Mouse (Mus musculus) embryonic facial prominence, embryonic 12.5 days (tissue): ENCODE measurements around the gene Atf5. TPM values are rescaled to one million over a fixed set of nuclear protein-coding genes. Genes with fewer than 3 reads are reported as not detected.

Source experiments
- ATAC-seq: fragments of 200-750 bp; cut with Nextera tagmentation; 2 replicates; pipeline ENCODE4 v1.8.0; 2017; ENCODE audit not compliant: insufficient number of reproducible peaks, insufficient read depth, low FRiP score, low TSS enrichment
- H3K27ac ChIP-seq: fragments of 300-500 bp; sonication (generic); 2 replicates; pipeline ENCODE4 v1.5.1; 2016; ENCODE audit warnings: mild to moderate bottlenecking
- H3K27me3 ChIP-seq: fragments of 300-500 bp; sonication (generic); 2 replicates; pipeline ENCODE4 v1.6.1; 2016; ENCODE audit warnings: mild to moderate bottlenecking, moderate library complexity
- H3K36me3 ChIP-seq: fragments of 300-500 bp; sonication (generic); 2 replicates; pipeline ENCODE4 v1.6.1; 2016; ENCODE audit warnings: mild to moderate bottlenecking
- H3K4me1 ChIP-seq: fragments of 300-500 bp; sonication (generic); 2 replicates; pipeline ENCODE4 v1.6.1; 2016
- H3K4me2 ChIP-seq: fragments of 300-500 bp; sonication (generic); replicated peaks from 2 replicates; pipeline ENCODE4 v1.6.1; 2016; ENCODE audit warnings: mild to moderate bottlenecking, moderate library complexity
- H3K4me3 ChIP-seq: fragments of 300-500 bp; sonication (generic); 2 replicates; pipeline ENCODE4 v1.5.1; 2016; ENCODE audit warnings: mild to moderate bottlenecking
- H3K9ac ChIP-seq: fragments of 300-500 bp; sonication (generic); 2 replicates; pipeline ENCODE4 v1.6.1; 2016; ENCODE audit warnings: mild to moderate bottlenecking, moderate library complexity
- H3K9me3 ChIP-seq: fragments of 300-500 bp; sonication (generic); 2 replicates; pipeline ENCODE4 v1.6.1; 2016; ENCODE audit warnings: mild to moderate bottlenecking, moderate library complexity
- WGBS: fragments of 180-500 bp; shearing (Covaris S2); methylation state at CpG from one replicate; pipeline ENCODE4 v1.1.7; 2016; 5-methylcytosine and 5-hydroxymethylcytosine counted together
- polyA plus RNA-seq: library from polyadenylated mRNA; unstranded; fragments of >200 nt; fragmentation: Nextera tagmentation; extraction: Ambion mirVana; gene quantifications from 2 replicates; pipeline ENCODE4 v1.2.1, GENCODE M21; 2016

The Atf5 gene
- polyA plus RNA-seq, 1 experiment from 2014 or later, result 5.8 TPM

GRCm38 (mm10) chr7:44835373-44836015, 19.0 kb upstream of the Atf5 start:
- H3K9ac ChIP-seq, result no peak overlapping the region
- peaks cover 19% of the 10 kb centered on the region for H3K4me1 ChIP-seq
- ATAC-seq, result no peak
- 100% methylated on average over 1 of the region's 1 CpGs for WGBS
- no peak overlapping the region for H3K4me2 ChIP-seq
- H3K4me3 ChIP-seq, result no peak overlapping the region
- no peak overlapping the region for H3K27ac ChIP-seq
- H3K27me3 ChIP-seq, result peaks cover 21% of the 10 kb centered on the region
- no peaks in the 10 kb centered on the region for H3K9me3 ChIP-seq
- peaks cover 21% of the 10 kb centered on the region for H3K36me3 ChIP-seq

- H3K27me3 ChIP-seq, result no peaks in the 10 kb centered on the region
- ATAC-seq, result no peak
- H3K4me1 ChIP-seq, result peaks cover 5% of the 10 kb centered on the region; the same call in 1 of the 2 replicates
- 75% methylated on average over 4 of the region's 4 CpGs for WGBS
- H3K9ac ChIP-seq, result no peak overlapping the region
- peaks cover 43% of the 10 kb centered on the region for H3K36me3 ChIP-seq
- H3K4me2 ChIP-seq, result no peak overlapping the region
- H3K4me3 ChIP-seq, result no peak overlapping the region
- no peak overlapping the region for H3K27ac ChIP-seq
- H3K9me3 ChIP-seq, result no peaks in the 10 kb centered on the region
Measured at GRCm38 (mm10) chr7:44832763-44833162, 16.3 kb upstream of the Atf5 start.

- Histone ChIP-seq H3K4me3 (no peak overlapping the region), H3K27me3 (no peaks in the 10 kb centered on the region), H3K9me3 (no peaks in the 10 kb centered on the region), H3K27ac (no peak overlapping the region), H3K4me1 (peaks cover 9% of the 10 kb centered on the region; the same call in 1 of the 2 replicates), H3K4me2 (no peak overlapping the region), H3K9ac (no peak overlapping the region), H3K36me3 (peaks cover 46% of the 10 kb centered on the region)
- no peak for ATAC-seq
- WGBS, result 89% methylated on average over 5 of the region's 5 CpGs
Measured at GRCm38 (mm10) chr7:44828706-44829105, 12.2 kb upstream of the Atf5 start.

- Histone ChIP-seq H3K4me3 (no peak overlapping the region), H3K27me3 (no peaks in the 10 kb centered on the region), H3K9me3 (no peaks in the 10 kb centered on the region), H3K4me1 (peaks cover 19% of the 10 kb centered on the region; the same call in 1 of the 2 replicates), H3K36me3 (peaks cover 41% of the 10 kb centered on the region), H3K9ac (no peak overlapping the region), H3K4me2 (no peak overlapping the region), H3K27ac (no peak overlapping the region)
- ATAC-seq, result no peak
- 92% methylated on average over 3 of the region's 3 CpGs for WGBS
Measured at GRCm38 (mm10) chr7:44826771-44827170, 10.3 kb upstream of the Atf5 start.

- H3K27me3 ChIP-seq, result no peaks in the 10 kb centered on the region
- ATAC-seq, result no peak
- H3K27ac ChIP-seq, result no peak overlapping the region
- 31% methylated on average over 3 of the region's 3 CpGs for WGBS
- H3K9ac ChIP-seq, result no peak overlapping the region
- H3K9me3 ChIP-seq, result no peaks in the 10 kb centered on the region
- peaks cover 24% of the 10 kb centered on the region for H3K4me1 ChIP-seq
- H3K36me3 ChIP-seq, result peaks cover 22% of the 10 kb centered on the region
- no peak overlapping the region for H3K4me2 ChIP-seq
- H3K4me3 ChIP-seq, result no peak overlapping the region
Measured at GRCm38 (mm10) chr7:44824872-44825271, 8.4 kb upstream of the Atf5 start.

- Histone ChIP-seq H3K27ac (no peak overlapping the region), H3K4me1 (peaks cover 38% of the 10 kb centered on the region), H3K4me2 (no peak overlapping the region), H3K9me3 (no peaks in the 10 kb centered on the region), H3K4me3 (no peak overlapping the region), H3K36me3 (peaks cover 7% of the 10 kb centered on the region), H3K9ac (no peak overlapping the region), H3K27me3 (no peaks in the 10 kb centered on the region)
- WGBS, result 50% methylated on average over 7 of the region's 7 CpGs
- ATAC-seq, result no peak
Measured at GRCm38 (mm10) chr7:44823409-44823808, 7.0 kb upstream of the Atf5 start.

- Histone ChIP-seq H3K4me2 (no peak overlapping the region), H3K27me3 (no peaks in the 10 kb centered on the region), H3K4me3 (no peak overlapping the region), H3K27ac (no peak overlapping the region), H3K4me1 (peaks cover 49% of the 10 kb centered on the region), H3K9ac (no peak overlapping the region), H3K36me3 (peaks cover 3% of the 10 kb centered on the region; the same call in 1 of the 2 replicates), H3K9me3 (no peaks in the 10 kb centered on the region)
- WGBS, result 83% methylated on average over 7 of the region's 7 CpGs
- ATAC-seq, result no peak
Measured at GRCm38 (mm10) chr7:44821666-44822448, 5.4 kb upstream of the Atf5 start.

- H3K4me1 ChIP-seq, result peaks cover 49% of the 10 kb centered on the region
- 90% methylated on average over 3 of the region's 3 CpGs for WGBS
- no peak overlapping the region for H3K27ac ChIP-seq
- peaks cover under 1% of the 10 kb centered on the region; the same call in 1 of the 2 replicates for H3K36me3 ChIP-seq
- ATAC-seq, result no peak
- H3K4me2 ChIP-seq, result no peak overlapping the region
- H3K27me3 ChIP-seq, result no peaks in the 10 kb centered on the region
- H3K9me3 ChIP-seq, result no peaks in the 10 kb centered on the region
- H3K9ac ChIP-seq, result no peak overlapping the region
- no peak overlapping the region for H3K4me3 ChIP-seq
Measured at GRCm38 (mm10) chr7:44820525-44820924, 4.1 kb upstream of the Atf5 start.

- 56% methylated on average over 5 of the region's 5 CpGs for WGBS
Measured at GRCm38 (mm10) chr7:44819863-44820262, 3.4 kb upstream of the Atf5 start.

GRCm38 (mm10) chr7:44819391-44819790, 2.9 kb upstream of the Atf5 start:
- 100% methylated on average over 2 of the region's 2 CpGs for WGBS
- Histone ChIP-seq H3K4me2 (peak overlapping the region; percentile 90), H3K4me1 (peaks cover 51% of the 10 kb centered on the region), H3K27ac (no peak overlapping the region), H3K4me3 (peak overlapping the region; percentile 72; the same call in 1 of the 2 replicates), H3K9me3 (no peaks in the 10 kb centered on the region), H3K27me3 (no peaks in the 10 kb centered on the region), H3K36me3 (no peaks in the 10 kb centered on the region), H3K9ac (peak overlapping the region; percentile 21; the same call in 1 of the 2 replicates)
- ATAC-seq, result no peak

More at GRCm38 (mm10) chr7:44819863-44820262, 3.4 kb upstream of the Atf5 start:
- Histone ChIP-seq H3K9me3 (no peaks in the 10 kb centered on the region), H3K4me1 (peaks cover 54% of the 10 kb centered on the region), H3K27me3 (no peaks in the 10 kb centered on the region), H3K27ac (no peak overlapping the region), H3K4me3 (no peak overlapping the region), H3K9ac (no peak overlapping the region), H3K36me3 (no peaks in the 10 kb centered on the region), H3K4me2 (peak overlapping the region; percentile 90)
- no peak for ATAC-seq

- Histone ChIP-seq H3K9me3 (no peaks in the 10 kb centered on the region), H3K4me3 (peak overlapping the region; percentile 72), H3K4me1 (peaks cover 47% of the 10 kb centered on the region), H3K27ac (0 out of 2 replicates have a peak overlapping the region, but pooled peaks have one; percentile 11), H3K36me3 (0 out of 2 replicates have a peak, but pooled peaks cover 6% of the 10 kb centered on the region), H3K27me3 (no peaks in the 10 kb centered on the region), H3K9ac (peak overlapping the region; percentile 21; the same call in 1 of the 2 replicates), H3K4me2 (peak overlapping the region; percentile 90)
- 44% methylated on average over 6 of the region's 6 CpGs for whole genome bisulfite sequencing
- no peak for ATAC-seq
Measured at GRCm38 (mm10) chr7:44818751-44819235, 2.3 kb upstream of the Atf5 start.
